Mouse (Mus musculus): ENCODE measurements around the gene Fkbp1a. TPM values are rescaled to one million over a fixed set of nuclear protein-coding genes. Genes with fewer than 3 reads are reported as not detected.

Gene Fkbp1a
- 140 TPM for polyA plus RNA-seq (2015; fragmentation: Illumina TruSeq; extraction: RNeasy Lipid Tissue Mini Kit (QIAGEN cat#74804); ENCODE audit: insufficient read depth, low replicate concordance)

DNA sequence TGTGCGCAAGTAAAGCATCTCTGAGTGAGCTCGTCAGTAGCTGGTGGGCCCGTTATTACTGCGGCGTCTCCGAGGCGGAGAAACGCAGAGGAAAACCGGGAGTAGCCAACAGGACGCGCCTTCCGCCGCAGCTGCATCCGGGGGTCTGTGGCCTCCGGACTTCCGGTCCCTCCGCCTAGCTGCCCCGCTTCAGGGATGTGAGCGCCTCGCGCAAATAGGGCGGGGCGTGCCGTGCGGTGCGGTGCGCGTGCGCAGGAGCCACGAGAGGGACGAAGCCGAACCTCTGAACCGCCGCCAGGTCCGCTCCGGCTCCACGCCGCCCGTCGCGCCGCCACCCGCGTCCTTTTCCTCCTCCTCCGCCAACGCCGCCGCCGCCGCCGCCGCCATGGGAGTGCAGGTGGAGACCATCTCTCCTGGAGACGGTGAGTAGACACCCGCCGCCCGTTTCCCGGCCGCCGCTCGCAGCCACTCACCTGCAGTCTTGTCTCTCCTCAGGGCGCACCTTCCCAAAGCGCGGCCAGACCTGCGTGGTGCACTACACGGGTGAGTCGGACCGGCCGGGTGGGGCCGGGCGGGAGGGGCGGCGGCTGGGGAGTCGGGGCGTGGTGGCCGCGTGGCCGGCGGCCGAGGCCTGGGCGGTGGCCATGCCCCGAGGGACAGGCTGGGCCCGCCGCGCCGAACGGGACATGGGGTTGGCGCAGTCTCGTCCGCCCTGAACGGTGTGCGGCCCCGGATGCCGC is at the start of gene Fkbp1a:
Fkbp1a (plus strand) TSS at position 161 of the 740 bp plus-strand sequence.

DNA sequence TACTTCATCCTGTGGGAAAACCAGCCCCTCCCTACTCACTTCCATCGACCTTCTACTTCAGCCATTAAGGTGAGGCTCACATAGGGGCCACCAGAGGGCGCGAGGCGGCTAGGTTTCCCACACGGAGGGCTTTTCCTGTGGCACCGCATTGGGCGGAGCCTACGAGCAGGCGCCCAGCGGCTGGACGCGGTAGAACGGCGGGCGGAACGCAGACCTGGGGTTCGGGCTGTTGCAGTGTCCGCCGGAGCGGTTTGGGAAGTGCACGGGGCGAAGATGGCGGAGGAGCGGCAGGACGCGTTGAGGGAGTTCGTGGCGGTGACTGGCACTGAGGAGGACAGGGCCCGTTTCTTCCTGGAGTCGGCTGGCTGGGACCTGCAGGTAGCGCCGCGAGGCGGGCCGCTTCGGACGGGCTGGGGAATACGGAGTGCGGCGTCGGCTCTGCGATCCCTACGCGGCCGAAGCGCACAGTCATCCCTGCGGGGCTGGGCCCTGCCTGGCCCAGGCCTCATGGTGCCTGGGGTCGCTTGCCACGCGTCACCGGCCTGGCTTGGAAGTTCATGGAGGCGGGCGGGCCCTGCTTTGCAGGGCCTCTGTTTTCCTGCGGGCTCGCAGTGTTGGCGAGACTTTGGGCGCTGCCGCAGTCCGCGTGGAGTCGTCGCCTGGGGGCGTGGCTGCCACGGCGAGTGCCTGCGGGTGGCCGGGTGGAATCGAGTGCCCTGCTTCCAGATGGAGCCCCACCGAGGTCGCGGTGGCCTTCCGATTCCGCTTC is 48.1 kb upstream of the Fkbp1a start, which contains the start of gene Nsfl1c:
Nsfl1c (plus strand) TSS at position 148 of the 769 bp plus-strand sequence.

DNA sequence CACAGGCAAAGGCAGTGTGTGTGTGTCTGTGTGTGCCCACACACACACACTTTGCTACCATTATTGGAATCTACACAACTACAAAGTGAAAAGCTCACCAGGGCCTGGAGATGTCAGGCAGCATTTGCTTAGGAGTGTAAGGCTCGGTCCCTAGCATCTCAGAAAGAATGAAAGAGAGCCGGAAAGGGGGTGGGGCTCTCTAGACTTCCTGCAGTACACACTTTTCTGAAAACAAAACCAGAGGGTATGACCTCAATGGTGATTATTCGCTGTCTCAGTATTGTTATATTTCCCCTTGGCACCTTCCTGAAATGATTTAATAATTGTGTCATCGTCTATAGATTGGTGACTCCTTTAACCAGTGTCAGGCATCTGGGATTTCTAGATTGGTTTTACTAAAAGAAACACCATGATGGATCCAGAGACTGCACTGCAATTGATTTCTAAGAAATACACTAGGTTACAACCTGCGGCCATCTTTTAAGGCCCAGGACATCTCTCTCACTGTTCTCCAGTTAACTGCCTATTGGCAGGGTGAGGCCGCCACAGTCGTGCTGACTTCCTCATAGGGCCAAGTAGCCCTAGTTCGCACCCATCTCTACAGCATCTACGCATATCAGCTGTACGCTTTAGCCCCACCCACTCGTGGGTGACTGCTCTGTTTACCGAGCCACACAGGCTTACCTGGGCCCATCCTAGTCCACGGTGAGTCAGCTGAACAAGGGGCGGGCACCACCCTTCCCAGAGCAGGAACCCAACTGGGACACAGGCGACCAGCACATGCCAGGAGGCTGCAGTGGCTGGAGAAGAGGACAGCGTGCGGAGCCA is 29.8 kb downstream of the Fkbp1a start, which contains the start of gene Sdcbp2:
Sdcbp2 (plus strand) TSS at position 750 of the 828 bp plus-strand sequence.

Other genes with a start within 250 kb of the Fkbp1a start
- not detected for gene 4921509C19Rik, start 66.3 kb upstream of the Fkbp1a start, polyA plus RNA-seq (2015; fragmentation: Illumina TruSeq; extraction: RNeasy Lipid Tissue Mini Kit (QIAGEN cat#74804); ENCODE audit: insufficient read depth, low replicate concordance)
- 102 TPM for gene Nsfl1c, start 48.3 kb upstream of the Fkbp1a start, polyA plus RNA-seq (2015; fragmentation: Illumina TruSeq; extraction: RNeasy Lipid Tissue Mini Kit (QIAGEN cat#74804); ENCODE audit: insufficient read depth, low replicate concordance)
- gene Sdcbp2, start 30.1 kb downstream of the Fkbp1a start, polyA plus RNA-seq (2015; fragmentation: Illumina TruSeq; extraction: RNeasy Lipid Tissue Mini Kit (QIAGEN cat#74804); ENCODE audit: insufficient read depth, low replicate concordance): 2.3 TPM
- gene Snph, start 90.1 kb downstream of the Fkbp1a start, polyA plus RNA-seq (2015; fragmentation: Illumina TruSeq; extraction: RNeasy Lipid Tissue Mini Kit (QIAGEN cat#74804); ENCODE audit: insufficient read depth, low replicate concordance): 0.22 TPM
- not detected for gene Rad21l, start 126.0 kb downstream of the Fkbp1a start, polyA plus RNA-seq (2015; fragmentation: Illumina TruSeq; extraction: RNeasy Lipid Tissue Mini Kit (QIAGEN cat#74804); ENCODE audit: insufficient read depth, low replicate concordance)
- gene Tmem74b, start 159.5 kb downstream of the Fkbp1a start, polyA plus RNA-seq (2015; fragmentation: Illumina TruSeq; extraction: RNeasy Lipid Tissue Mini Kit (QIAGEN cat#74804); ENCODE audit: insufficient read depth, low replicate concordance): not detected
- 27.8 TPM for gene Psmf1, start 201.7 kb downstream of the Fkbp1a start, polyA plus RNA-seq (2015; fragmentation: Illumina TruSeq; extraction: RNeasy Lipid Tissue Mini Kit (QIAGEN cat#74804); ENCODE audit: insufficient read depth, low replicate concordance)

Data from spleen, adult 10 weeks (tissue).